Mouse (Mus musculus): ENCODE measurements at regions not wholly inside any gene's neighbourhood (a gene's known extent, or its start where the extent isn't known, plus 50 kb on each side); places are given as distances from the start of the nearest gene placed in this dataset.
A peak's percentile ranks its signal among the peaks of the same experiment; 100 is the strongest.

GRCm38 (mm10) chr3:27766421-27766820 is 55.3 kb upstream of the Fndc3b start:
- TF ChIP-seq EP300 (IDR thresholded peaks at IDR 0.05; ENCODE audit: insufficient read depth, low read depth, low read length) = no peak
- Histone ChIP-seq H3K79me2 (replicated peaks; ENCODE audit: control insufficient read depth, insufficient read depth, low read length) (no peaks in the 10 kb centered on the region), H3K27me3 (ENCODE audit: control insufficient read depth, insufficient read depth, low read length) (no peaks in the 10 kb centered on the region), H3K4me1 (ENCODE audit: control insufficient read depth, insufficient read depth, low read length) (peaks cover 4% of the 10 kb centered on the region; the same call in 1 of the 2 replicates), H3K9ac (ENCODE audit: low read depth, low read length) (no peak overlapping the region), H3K27ac (peak overlapping the region; percentile 54), H3K4me3 (no peak overlapping the region), H3K36me3 (ENCODE audit: control insufficient read depth, insufficient read depth, low read length) (no peaks in the 10 kb centered on the region)
- WGBS = 60% methylated on average over 6 of the region's 6 CpGs
- no peak for DNase-seq
- intact Hi-C loops (cut with DNase I) = no loop called here

- H3K27me3 ChIP-seq (ENCODE audit: control insufficient read depth, insufficient read depth, low read length) = no peaks in the 10 kb centered on the region
- no peak overlapping the region for H3K9ac ChIP-seq (ENCODE audit: low read depth, low read length)
- no peaks in the 10 kb centered on the region for H3K79me2 ChIP-seq (replicated peaks; ENCODE audit: control insufficient read depth, insufficient read depth, low read length)
- no peaks in the 10 kb centered on the region for H3K36me3 ChIP-seq (ENCODE audit: control insufficient read depth, insufficient read depth, low read length)
- H3K27ac ChIP-seq = peak overlapping the region; percentile 54
- DNase-seq = peak; percentile 38 to 60
- intact Hi-C loops (cut with DNase I) = no loop called here
- TF ChIP-seq POLR2A (IDR thresholded peaks at IDR 0.05; ENCODE audit: insufficient read depth, low read depth, low read length) (no peak), CTCF (IDR thresholded peaks at IDR 0.05) (no peak), EP300 (IDR thresholded peaks at IDR 0.05; ENCODE audit: insufficient read depth, low read depth, low read length) (no peak)
- peaks cover 4% of the 10 kb centered on the region; the same call in 1 of the 2 replicates for H3K4me1 ChIP-seq (ENCODE audit: control insufficient read depth, insufficient read depth, low read length)
- WGBS = 44% methylated on average over 7 of the region's 7 CpGs
- no peak overlapping the region for H3K4me3 ChIP-seq
Observed at GRCm38 (mm10) chr3:27765929-27766328, 54.8 kb upstream of the Fndc3b start.

- no peak for DNase-seq
- H3K27ac ChIP-seq = no peak overlapping the region
- H3K27me3 ChIP-seq (ENCODE audit: control insufficient read depth, insufficient read depth, low read length) = no peaks in the 10 kb centered on the region
- TF ChIP-seq CTCF (IDR thresholded peaks at IDR 0.05) (no peak), POLR2A (IDR thresholded peaks at IDR 0.05; ENCODE audit: insufficient read depth, low read depth, low read length) (no peak), EP300 (IDR thresholded peaks at IDR 0.05; ENCODE audit: insufficient read depth, low read depth, low read length) (no peak)
- WGBS = 78% methylated on average over 2 of the region's 2 CpGs
- no peak overlapping the region for H3K4me3 ChIP-seq
- H3K9ac ChIP-seq (ENCODE audit: low read depth, low read length) = no peak overlapping the region
- intact Hi-C loops (cut with DNase I) = no loop called here
- no peaks in the 10 kb centered on the region for H3K36me3 ChIP-seq (ENCODE audit: control insufficient read depth, insufficient read depth, low read length)
- peaks cover 6% of the 10 kb centered on the region; the same call in 1 of the 2 replicates for H3K4me1 ChIP-seq (ENCODE audit: control insufficient read depth, insufficient read depth, low read length)
- H3K79me2 ChIP-seq (replicated peaks; ENCODE audit: control insufficient read depth, insufficient read depth, low read length) = no peaks in the 10 kb centered on the region
Observed at GRCm38 (mm10) chr3:27764556-27764955, 53.4 kb upstream of the Fndc3b start.

GRCm38 (mm10) chr3:27761031-27761430 is 49.9 kb upstream of the Fndc3b start:
- DNase-seq = no peak
- Histone ChIP-seq H3K27ac (no peak overlapping the region), H3K4me1 (ENCODE audit: control insufficient read depth, insufficient read depth, low read length) (peaks cover 1% of the 10 kb centered on the region; the same call in 1 of the 2 replicates), H3K4me3 (no peak overlapping the region), H3K36me3 (ENCODE audit: control insufficient read depth, insufficient read depth, low read length) (no peaks in the 10 kb centered on the region), H3K79me2 (replicated peaks; ENCODE audit: control insufficient read depth, insufficient read depth, low read length) (no peaks in the 10 kb centered on the region), H3K27me3 (ENCODE audit: control insufficient read depth, insufficient read depth, low read length) (no peaks in the 10 kb centered on the region), H3K9ac (ENCODE audit: low read depth, low read length) (no peak overlapping the region)
- WGBS = 86% methylated on average over 2 of the region's 2 CpGs
- no peak for TF ChIP-seq CTCF (IDR thresholded peaks at IDR 0.05)
- TF ChIP-seq EP300 (IDR thresholded peaks at IDR 0.05; ENCODE audit: insufficient read depth, low read depth, low read length) = no peak
- no peak for TF ChIP-seq POLR2A (IDR thresholded peaks at IDR 0.05; ENCODE audit: insufficient read depth, low read depth, low read length)
- intact Hi-C loops (cut with DNase I) = no loop called here

Data from heart, adult 2 months (tissue).